Mouse (Mus musculus) testis, postnatal 14 days (tissue): Measurements from ENCODE around the gene Srsf10.

Experiments
- DNase-seq: peaks from one replicate; pipeline ENCODE4 v3.0.0; 2021; ENCODE audit warnings: low spot score

Srsf10 gene

GRCm38 (mm10) chr4:135918635-135919279 lies 63.2 kb downstream of the Srsf10 start:
- DNase-seq: no peak

GRCm38 (mm10) chr4:135919280-135919639 lies 63.7 kb downstream of the Srsf10 start:
- DNase-seq: no peak
